8 mouse cellular contexts compared by ENCODE assay signal in genomic region chr7:133638306-133638705, GRCm38 (mm10). TPM values are rescaled to one million over a fixed set of nuclear protein-coding genes. Genes with fewer than 3 reads are reported as not detected.
DNase-seq lines count a peak whose midpoint lies in the region; ATAC-seq lines count a peak whose summit lies in the region.

No protein-coding gene starts in this region.

- H3K27ac ChIP-seq in heart, embryonic 14.5 days (replicated peaks in 1 of 2; ENCODE audit: control insufficient read depth in 1 of 2, insufficient read depth in 1 of 2, low read depth in 2 of 2, low read length in 2 of 2), result no peak overlapping the region; a peak in 1 of 4 replicates
- H3K27ac ChIP-seq in midbrain, embryonic 16.5 days (ENCODE audit: low read length), result no peak overlapping the region; the same call in 1 of the 2 replicates

- no peaks in the 10 kb centered on the region for H3K27me3 ChIP-seq in heart, embryonic 14.5 days (ENCODE audit: control insufficient read depth, insufficient read depth, low read length)
- no peaks in the 10 kb centered on the region for H3K27me3 ChIP-seq in midbrain, embryonic 16.5 days (ENCODE audit: control insufficient read depth, insufficient read depth, low read depth, low read length)

- H3K9me3 ChIP-seq in heart, embryonic 14.5 days (ENCODE audit: control insufficient read depth, low read length), result no peaks in the 10 kb centered on the region
- no peaks in the 10 kb centered on the region for H3K9me3 ChIP-seq in midbrain, embryonic 16.5 days (replicated peaks; ENCODE audit: control insufficient read depth, low read length, poor library complexity, severe bottlenecking)

- peaks cover 36% of the 10 kb centered on the region for H3K36me3 ChIP-seq in heart, embryonic 14.5 days (ENCODE audit: control insufficient read depth, insufficient read depth, low read length)
- peaks cover 18% of the 10 kb centered on the region for H3K36me3 ChIP-seq in midbrain, embryonic 16.5 days (ENCODE audit: control insufficient read depth, insufficient read depth, low read length)

- DNase-seq in cerebellum, adult 8-10 months, result peak; percentile 21
- DNase-seq in cerebellum, postnatal 4 days (ENCODE audit: low spot score in 2 of 2), result no peak
- DNase-seq in urinary bladder, postnatal 36 days (ENCODE audit: low spot score in 2 of 2), result peak; percentile 2 to 25
- DNase-seq in urinary bladder, postnatal 10 days (ENCODE audit: low spot score), result no peak
- peak; percentile 58 to 65 for DNase-seq in kidney, postnatal 36 days
- DNase-seq in spleen, postnatal 4 days (ENCODE audit: low spot score in 2 of 2), result no peak

- peak overlapping the region; percentile 81 for H3K4me2 ChIP-seq in heart, embryonic 14.5 days (ENCODE audit: low read length)
- H3K4me2 ChIP-seq in midbrain, embryonic 16.5 days (ENCODE audit: low read length), result peak overlapping the region; percentile 90

- H3K4me1 ChIP-seq in heart, embryonic 14.5 days (ENCODE audit: control insufficient read depth in 2 of 2, insufficient read depth in 2 of 2, low read length in 2 of 2), result peaks cover 2 to 8% of the 10 kb centered on the region in 2 experiments; a peak in 2 of 4 replicates
- H3K4me1 ChIP-seq in midbrain, embryonic 16.5 days (ENCODE audit: control insufficient read depth, insufficient read depth, low read length), result peaks cover 8% of the 10 kb centered on the region

- ATAC-seq in heart, embryonic 14.5 days (ENCODE audit: insufficient number of reproducible peaks, insufficient read depth, low FRiP score, low read depth), result no peak
- no peak for ATAC-seq in midbrain, embryonic 16.5 days

- peak overlapping the region; percentile 75 to 86 for H3K4me3 ChIP-seq in heart, embryonic 14.5 days (ENCODE audit: control insufficient read depth in 1 of 2, insufficient read depth in 1 of 2, low read depth in 1 of 2, low read length in 2 of 2)
- peak overlapping the region; percentile 93 for H3K4me3 ChIP-seq in midbrain, embryonic 16.5 days (ENCODE audit: low read depth, low read length)

- peak overlapping the region; percentile 92 for H3K9ac ChIP-seq in heart, embryonic 14.5 days (ENCODE audit: low read length)
- peak overlapping the region; percentile 94 for H3K9ac ChIP-seq in midbrain, embryonic 16.5 days (ENCODE audit: low read depth, low read length)

- 8% methylated on average over 13 of the region's 13 CpGs for WGBS in heart, embryonic 14.5 days
- 14% methylated on average over 13 of the region's 13 CpGs for WGBS in midbrain, embryonic 16.5 days

RNA-seq across cellular contexts. Expression of gene Edrf1, which starts 1.0 kb away (rescaled TPM):
- 11.9 and 14.3 TPM in 2 replicates for polyA plus RNA-seq in heart, embryonic 14.5 days (2014; fragmentation: Nextera tagmentation; extraction: Ambion mirVana)
- 19.0 and 19.5 TPM in 2 replicates for polyA plus RNA-seq in midbrain, embryonic 16.5 days (2015; fragmentation: Nextera tagmentation; extraction: Ambion mirVana)

RNA-seq across cellular contexts. Expression of gene Tex36, which starts 36.3 kb away (rescaled TPM):
- polyA plus RNA-seq in heart, embryonic 14.5 days (2014; fragmentation: Nextera tagmentation; extraction: Ambion mirVana), result not detected in 2 replicates
- polyA plus RNA-seq in midbrain, embryonic 16.5 days (2015; fragmentation: Nextera tagmentation; extraction: Ambion mirVana), result not detected in 2 replicates

RNA-seq across cellular contexts. Expression of gene Mmp21, which starts 41.6 kb away (rescaled TPM):
- 0.24 TPM in 1 of 2 replicates, not detected in the other for polyA plus RNA-seq in heart, embryonic 14.5 days (2014; fragmentation: Nextera tagmentation; extraction: Ambion mirVana)
- polyA plus RNA-seq in midbrain, embryonic 16.5 days (2015; fragmentation: Nextera tagmentation; extraction: Ambion mirVana), result not detected in 2 replicates

Comparison
In these comparisons a context has a peak if more than half of its experiments do, and no peak if none do; other contexts are left out.
1. DNase-seq: peak in cerebellum, adult 8-10 months (single experiment), urinary bladder, postnatal 36 days (2 of 2) and kidney, postnatal 36 days (2 of 2); none in cerebellum, postnatal 4 days (0 of 2), urinary bladder, postnatal 10 days (single experiment) and spleen, postnatal 4 days (0 of 2).